Mouse (Mus musculus) intestine, postnatal 0 days (tissue): ENCODE measurements around the gene Cyth2. TPM values are rescaled to one million over a fixed set of nuclear protein-coding genes. Genes with fewer than 3 reads are reported as not detected.

Source experiments
- ATAC-seq: fragments of 200-750 bp; cut with Nextera tagmentation; 2 replicates; pipeline ENCODE4 v1.8.0; 2017; ENCODE audit warnings: mild to moderate bottlenecking, moderate TSS enrichment, moderate library complexity
- H3K27ac ChIP-seq: fragments of 300-500 bp; sonication (generic); 2 replicates; pipeline ENCODE4 v1.5.1; 2014; ENCODE audit warnings: mild to moderate bottlenecking, low read depth, low read length, moderate library complexity
- H3K27me3 ChIP-seq: fragments of 300-500 bp; sonication (generic); replicated peaks from 2 replicates; pipeline ENCODE4 v1.6.1; 2014; ENCODE audit warnings: low read length, mixed read lengths; ENCODE audit not compliant: control insufficient read depth, insufficient read depth
- H3K36me3 ChIP-seq: fragments of 300-500 bp; sonication (generic); 2 replicates; pipeline ENCODE4 v1.6.1; 2014; ENCODE audit warnings: mild to moderate bottlenecking, moderate library complexity; ENCODE audit not compliant: control insufficient read depth, insufficient read depth
- H3K4me1 ChIP-seq: fragments of 300-500 bp; sonication (generic); replicated peaks from 2 replicates; pipeline ENCODE4 v1.6.1; 2014; ENCODE audit warnings: antibody characterized with exemption, low read length, mixed read lengths; ENCODE audit not compliant: control insufficient read depth, insufficient read depth
- H3K4me2 ChIP-seq: fragments of 300-500 bp; sonication (generic); replicated peaks from 2 replicates; pipeline ENCODE4 v1.6.1; 2014; ENCODE audit warnings: low read depth, mild to moderate bottlenecking, moderate library complexity
- H3K4me3 ChIP-seq: fragments of 300-500 bp; sonication (generic); 2 replicates; pipeline ENCODE4 v1.5.1; 2014; ENCODE audit warnings: low read depth, low read length
- H3K9ac ChIP-seq: fragments of 300-500 bp; sonication (generic); 2 replicates; pipeline ENCODE4 v1.6.1; 2014; ENCODE audit warnings: mild to moderate bottlenecking, low read depth, low read length
- H3K9me3 ChIP-seq: fragments of 300-500 bp; sonication (generic); 2 replicates; pipeline ENCODE4 v1.6.1; 2016; ENCODE audit warnings: mixed run types; ENCODE audit not compliant: control insufficient read depth
- CTCF ChIP-seq: sonication (generic); IDR thresholded peaks from 2 replicates; pipeline ENCODE4 v1.5.1; 2016; ENCODE audit warnings: low read depth, mild to moderate bottlenecking, control low read depth, antibody characterized with exemption, moderate library complexity
- WGBS: fragments of 180-500 bp; shearing (Covaris S2); extraction: QIAGEN DNeasy Blood & Tissue Kit; methylation state at CpG from one replicate; pipeline ENCODE4 v1.1.7; 2014; 5-methylcytosine and 5-hydroxymethylcytosine counted together
- polyA plus RNA-seq: library from polyadenylated mRNA; unstranded; fragments of >200 nt; fragmentation: Nextera tagmentation; extraction: Ambion mirVana; gene quantifications from 2 replicates; pipeline ENCODE4 v1.2.1, GENCODE M21; 2015

The Cyth2 gene
- polyA plus RNA-seq, 1 experiment from 2014 or later = 66.4 TPM

GRCm38 (mm10) chr7:45791756-45792490 is 22.5 kb downstream of the Cyth2 start:
- no peak for TF ChIP-seq CTCF
- Histone ChIP-seq H3K36me3 (no peaks in the 10 kb centered on the region), H3K4me3 (no peak overlapping the region), H3K4me1 (no peaks in the 10 kb centered on the region), H3K9ac (no peak overlapping the region), H3K4me2 (no peak overlapping the region), H3K27ac (no peak overlapping the region), H3K9me3 (no peaks in the 10 kb centered on the region), H3K27me3 (0 out of 2 replicates have a peak, but pooled peaks cover 3% of the 10 kb centered on the region)
- no peak for ATAC-seq
- WGBS = 80% methylated on average over 17 of the region's 17 CpGs

GRCm38 (mm10) chr7:45790721-45791120 is 23.7 kb downstream of the Cyth2 start:
- Histone ChIP-seq H3K4me2 (no peak overlapping the region), H3K27ac (no peak overlapping the region), H3K4me3 (no peak overlapping the region), H3K4me1 (peaks cover 3% of the 10 kb centered on the region; the same call in 1 of the 2 replicates), H3K9me3 (no peaks in the 10 kb centered on the region), H3K36me3 (no peaks in the 10 kb centered on the region), H3K27me3 (peaks cover 15% of the 10 kb centered on the region; the same call in 1 of the 2 replicates), H3K9ac (no peak overlapping the region)
- TF ChIP-seq CTCF = no peak
- ATAC-seq = no peak
- 57% methylated on average over 6 of the region's 6 CpGs for WGBS

- Histone ChIP-seq H3K9ac (no peak overlapping the region), H3K4me3 (no peak overlapping the region), H3K4me2 (no peak overlapping the region), H3K27ac (no peak overlapping the region), H3K36me3 (no peaks in the 10 kb centered on the region; the same call in 1 of the 2 replicates), H3K27me3 (peaks cover 32% of the 10 kb centered on the region), H3K4me1 (peaks cover 12% of the 10 kb centered on the region; the same call in 1 of the 2 replicates), H3K9me3 (no peaks in the 10 kb centered on the region)
- ATAC-seq = no peak
- WGBS = 80% methylated on average over 22 of the region's 22 CpGs
- TF ChIP-seq CTCF = no peak
Measured at GRCm38 (mm10) chr7:45787642-45788041, 26.7 kb downstream of the Cyth2 start.

GRCm38 (mm10) chr7:45786661-45787413 is 27.5 kb downstream of the Cyth2 start:
- no peaks in the 10 kb centered on the region for H3K9me3 ChIP-seq
- H3K4me1 ChIP-seq = peaks cover 12% of the 10 kb centered on the region; the same call in 1 of the 2 replicates
- H3K27ac ChIP-seq = no peak overlapping the region
- H3K4me2 ChIP-seq = peak overlapping the region; percentile 67
- H3K27me3 ChIP-seq = peaks cover 32% of the 10 kb centered on the region
- no peak for TF ChIP-seq CTCF
- H3K4me3 ChIP-seq = 0 out of 2 replicates have a peak overlapping the region, but pooled peaks have one; percentile 4
- H3K36me3 ChIP-seq = no peaks in the 10 kb centered on the region; the same call in 1 of the 2 replicates
- 19% methylated on average over 17 of the region's 17 CpGs for WGBS
- no peak for ATAC-seq
- H3K9ac ChIP-seq = no peak overlapping the region

- peaks cover 12% of the 10 kb centered on the region; the same call in 1 of the 2 replicates for H3K4me1 ChIP-seq
- no peak for ATAC-seq
- H3K9me3 ChIP-seq = no peaks in the 10 kb centered on the region
- peak overlapping the region; percentile 67 for H3K4me2 ChIP-seq
- no peak for TF ChIP-seq CTCF
- no peaks in the 10 kb centered on the region; the same call in 1 of the 2 replicates for H3K36me3 ChIP-seq
- no peak overlapping the region for H3K9ac ChIP-seq
- H3K27ac ChIP-seq = no peak overlapping the region
- WGBS = 2% methylated on average over 14 of the region's 14 CpGs
- H3K27me3 ChIP-seq = peaks cover 32% of the 10 kb centered on the region
- H3K4me3 ChIP-seq = peak overlapping the region; percentile 36
Measured at GRCm38 (mm10) chr7:45786136-45786578, 28.2 kb downstream of the Cyth2 start.
